Mouse (Mus musculus): ENCODE measurements at regions not wholly inside any gene's neighbourhood (a gene's known extent, or its start where the extent isn't known, plus 50 kb on each side); places are given as distances from the start of the nearest gene placed in this dataset.
"Not testable (repeated sequence)": the region's sequence is repeated elsewhere in the genome, so short reads cannot be mapped to it uniquely, and the experiment has no call there.

- no peak overlapping the region for H3K4me2 ChIP-seq (ENCODE audit: low read depth, low read length, severe bottlenecking)
- H3K27me3 ChIP-seq (ENCODE audit: control insufficient read depth, insufficient read depth, low read length), result no peaks in the 10 kb centered on the region
- H3K4me1 ChIP-seq (replicated peaks; ENCODE audit: control insufficient read depth, insufficient read depth, low read length), result no peaks in the 10 kb centered on the region
- H3K27ac ChIP-seq (ENCODE audit: low read depth, low read length), result no peak overlapping the region
- WGBS, result 81% methylated on average over 2 of the region's 2 CpGs
- no peaks in the 10 kb centered on the region; the same call in 1 of the 2 replicates for H3K9me3 ChIP-seq (ENCODE audit: control insufficient read depth, low read length)
- no peak overlapping the region for H3K4me3 ChIP-seq (ENCODE audit: low read depth, low read length)
- ATAC-seq (replicated peaks; ENCODE audit: low FRiP score) (no peak), DNase-seq (ENCODE audit: low spot score) (no peak)
- no peak overlapping the region for H3K9ac ChIP-seq (ENCODE audit: low read length)
- no peaks in the 10 kb centered on the region for H3K36me3 ChIP-seq (ENCODE audit: control insufficient read depth, insufficient read depth, low read length)
Measured at GRCm38 (mm10) chr15:5940945-5941344, 358.6 kb upstream of the Dab2 start.

- DNase-seq (ENCODE audit: low spot score) (no peak), ATAC-seq (replicated peaks; ENCODE audit: low FRiP score) (no peak)
- no peak overlapping the region for H3K27ac ChIP-seq (ENCODE audit: low read depth, low read length)
- H3K9ac ChIP-seq (ENCODE audit: low read length), result no peak overlapping the region
- H3K9me3 ChIP-seq (ENCODE audit: control insufficient read depth, low read length), result no peaks in the 10 kb centered on the region; the same call in 1 of the 2 replicates
- WGBS, result 91% methylated on average over 6 of the region's 6 CpGs
- no peaks in the 10 kb centered on the region for H3K4me1 ChIP-seq (replicated peaks; ENCODE audit: control insufficient read depth, insufficient read depth, low read length)
- H3K36me3 ChIP-seq (ENCODE audit: control insufficient read depth, insufficient read depth, low read length), result no peaks in the 10 kb centered on the region
- H3K4me2 ChIP-seq (ENCODE audit: low read depth, low read length, severe bottlenecking), result no peak overlapping the region
- no peak overlapping the region for H3K4me3 ChIP-seq (ENCODE audit: low read depth, low read length)
- H3K27me3 ChIP-seq (ENCODE audit: control insufficient read depth, insufficient read depth, low read length), result no peaks in the 10 kb centered on the region
Measured at GRCm38 (mm10) chr15:5946650-5947049, 352.9 kb upstream of the Dab2 start.

- Histone ChIP-seq H3K27me3 (ENCODE audit: control insufficient read depth, insufficient read depth, low read length) (no peaks in the 10 kb centered on the region), H3K9ac (ENCODE audit: low read length) (no peak overlapping the region), H3K9me3 (ENCODE audit: control insufficient read depth, low read length) (no peaks in the 10 kb centered on the region), H3K4me1 (replicated peaks; ENCODE audit: control insufficient read depth, insufficient read depth, low read length) (no peaks in the 10 kb centered on the region), H3K27ac (ENCODE audit: low read depth, low read length) (no peak overlapping the region), H3K36me3 (ENCODE audit: control insufficient read depth, insufficient read depth, low read length) (no peaks in the 10 kb centered on the region), H3K4me3 (ENCODE audit: low read depth, low read length) (no peak overlapping the region), H3K4me2 (ENCODE audit: low read depth, low read length, severe bottlenecking) (no peak overlapping the region)
- 77% methylated on average over 3 of the region's 3 CpGs for WGBS
- ATAC-seq (replicated peaks; ENCODE audit: low FRiP score) (no peak), DNase-seq (ENCODE audit: low spot score) (no peak)
Measured at GRCm38 (mm10) chr15:5950919-5951318, 348.7 kb upstream of the Dab2 start.

GRCm38 (mm10) chr15:5951661-5952060 lies 347.9 kb upstream of the Dab2 start:
- H3K4me3 ChIP-seq (ENCODE audit: low read depth, low read length); H3K4me1 ChIP-seq (replicated peaks; ENCODE audit: control insufficient read depth, insufficient read depth, low read length); H3K4me2 ChIP-seq (ENCODE audit: low read depth, low read length, severe bottlenecking); H3K27me3 ChIP-seq (ENCODE audit: control insufficient read depth, insufficient read depth, low read length); H3K36me3 ChIP-seq (ENCODE audit: control insufficient read depth, insufficient read depth, low read length); DNase-seq (ENCODE audit: low spot score); H3K9ac ChIP-seq (ENCODE audit: low read length); ATAC-seq (replicated peaks; ENCODE audit: low FRiP score); H3K9me3 ChIP-seq (ENCODE audit: control insufficient read depth, low read length); H3K27ac ChIP-seq (ENCODE audit: low read depth, low read length): not testable (repeated sequence)
- 94% methylated on average over 2 of the region's 2 CpGs for whole genome bisulfite sequencing

DNA sequence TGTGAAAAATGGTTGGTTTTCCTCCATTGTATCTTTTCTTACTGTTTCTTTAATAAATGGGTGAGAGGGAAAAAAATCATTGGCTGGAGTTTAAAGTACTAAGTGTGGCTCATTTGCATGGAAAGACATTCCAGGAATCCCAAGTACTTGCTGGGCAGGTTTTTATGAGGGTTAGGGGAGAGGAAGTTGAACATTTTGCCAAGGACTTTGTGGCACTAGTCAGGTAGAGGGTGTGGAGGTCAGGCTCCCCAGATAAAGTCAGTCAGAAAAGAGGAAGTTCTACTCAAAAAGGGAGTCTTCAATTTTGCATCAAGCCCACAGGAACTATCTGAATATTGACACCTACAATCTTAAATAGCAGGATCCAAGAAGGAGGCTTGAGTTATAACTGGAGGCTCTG lies 346.5 kb upstream of the Dab2 start:
- H3K9ac ChIP-seq (ENCODE audit: low read length), result no peak overlapping the region
- ATAC-seq (replicated peaks; ENCODE audit: low FRiP score) (no peak), DNase-seq (ENCODE audit: low spot score) (no peak)
- no peak overlapping the region for H3K4me3 ChIP-seq (ENCODE audit: low read depth, low read length)
- no peaks in the 10 kb centered on the region for H3K4me1 ChIP-seq (replicated peaks; ENCODE audit: control insufficient read depth, insufficient read depth, low read length)
- no peak overlapping the region for H3K27ac ChIP-seq (ENCODE audit: low read depth, low read length)
- H3K4me2 ChIP-seq (ENCODE audit: low read depth, low read length, severe bottlenecking), result no peak overlapping the region
- H3K36me3 ChIP-seq (ENCODE audit: control insufficient read depth, insufficient read depth, low read length), result no peaks in the 10 kb centered on the region
- H3K27me3 ChIP-seq (ENCODE audit: control insufficient read depth, insufficient read depth, low read length), result no peaks in the 10 kb centered on the region
- no peaks in the 10 kb centered on the region for H3K9me3 ChIP-seq (ENCODE audit: control insufficient read depth, low read length)

DNA sequence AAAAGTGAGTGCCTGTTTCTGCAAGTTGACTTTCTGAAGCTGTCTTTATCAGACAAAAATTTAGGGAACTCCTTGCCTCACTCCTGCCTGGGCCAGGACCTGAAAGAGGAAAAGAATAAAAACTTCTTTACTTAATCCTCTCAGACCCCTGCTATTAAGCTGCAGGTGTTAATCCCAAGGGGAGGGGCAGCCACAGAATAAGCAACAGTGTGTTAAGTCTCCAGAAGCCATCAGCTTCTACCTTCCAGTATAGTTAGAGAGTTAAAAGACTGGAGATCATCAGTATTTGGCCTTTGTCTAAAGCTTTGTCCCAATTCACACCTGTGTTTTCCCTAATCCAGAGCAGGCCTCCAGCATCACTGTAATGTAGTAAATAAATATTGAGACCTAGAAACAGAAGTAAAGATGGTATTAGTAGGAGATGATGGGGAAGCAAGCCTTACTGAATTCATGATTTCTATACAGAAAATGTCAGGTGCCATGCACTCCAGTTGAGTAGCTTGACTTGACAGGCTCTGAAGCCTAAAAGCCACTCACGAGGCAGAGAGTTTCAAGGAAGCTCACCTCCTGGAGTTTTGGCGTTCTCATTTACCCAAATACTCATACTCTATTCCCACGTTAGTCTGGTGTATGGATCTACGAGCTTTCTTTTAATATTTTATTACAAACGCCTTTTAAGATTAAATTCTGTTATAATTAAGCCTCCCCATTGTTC lies 308.1 kb upstream of the Dab2 start:
- no peaks in the 10 kb centered on the region for H3K4me1 ChIP-seq (replicated peaks; ENCODE audit: control insufficient read depth, insufficient read depth, low read length)
- no peak overlapping the region for H3K9ac ChIP-seq (ENCODE audit: low read length)
- no peak overlapping the region for H3K27ac ChIP-seq (ENCODE audit: low read depth, low read length)
- no peaks in the 10 kb centered on the region for H3K27me3 ChIP-seq (ENCODE audit: control insufficient read depth, insufficient read depth, low read length)
- H3K4me2 ChIP-seq (ENCODE audit: low read depth, low read length, severe bottlenecking), result no peak overlapping the region
- ATAC-seq (replicated peaks; ENCODE audit: low FRiP score), result no peak
- no peak overlapping the region for H3K4me3 ChIP-seq (ENCODE audit: low read depth, low read length)
- no peak for DNase-seq (ENCODE audit: low spot score)
- no peaks in the 10 kb centered on the region for H3K36me3 ChIP-seq (ENCODE audit: control insufficient read depth, insufficient read depth, low read length)
- 43% methylated on average over 5 of the region's 5 CpGs for WGBS
- H3K9me3 ChIP-seq (ENCODE audit: control insufficient read depth, low read length), result no peaks in the 10 kb centered on the region

DNA sequence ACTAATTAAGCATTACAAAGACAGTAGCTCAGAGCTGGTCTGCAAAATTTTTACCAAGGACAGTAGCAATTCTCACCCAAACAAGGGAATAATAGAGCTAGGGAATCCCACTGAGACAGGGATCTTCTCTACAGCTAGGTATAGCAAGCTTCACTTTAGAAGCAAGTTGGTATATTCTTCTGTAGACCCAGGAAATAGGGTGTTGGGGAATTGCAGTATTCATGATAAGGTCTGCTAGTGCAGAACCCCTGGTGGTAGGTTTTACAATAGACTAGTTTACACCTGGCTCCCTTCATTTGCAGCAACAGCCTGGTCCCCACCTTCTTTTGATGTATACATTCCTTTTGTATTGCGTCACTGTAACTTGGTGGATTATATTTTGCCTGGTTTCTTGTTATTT lies 307.4 kb upstream of the Dab2 start:
- 76% methylated on average over 1 of the region's 1 CpGs for WGBS
- not testable (repeated sequence) for H3K27ac ChIP-seq (ENCODE audit: low read depth, low read length); H3K9ac ChIP-seq (ENCODE audit: low read length); H3K4me3 ChIP-seq (ENCODE audit: low read depth, low read length); H3K9me3 ChIP-seq (ENCODE audit: control insufficient read depth, low read length); DNase-seq (ENCODE audit: low spot score); H3K36me3 ChIP-seq (ENCODE audit: control insufficient read depth, insufficient read depth, low read length); H3K4me1 ChIP-seq (replicated peaks; ENCODE audit: control insufficient read depth, insufficient read depth, low read length); ATAC-seq (replicated peaks; ENCODE audit: low FRiP score); H3K27me3 ChIP-seq (ENCODE audit: control insufficient read depth, insufficient read depth, low read length); H3K4me2 ChIP-seq (ENCODE audit: low read depth, low read length, severe bottlenecking)

- Histone ChIP-seq H3K9ac (ENCODE audit: low read length) (no peak overlapping the region), H3K4me1 (replicated peaks; ENCODE audit: control insufficient read depth, insufficient read depth, low read length) (no peaks in the 10 kb centered on the region), H3K36me3 (ENCODE audit: control insufficient read depth, insufficient read depth, low read length) (no peaks in the 10 kb centered on the region), H3K27me3 (ENCODE audit: control insufficient read depth, insufficient read depth, low read length) (no peaks in the 10 kb centered on the region), H3K4me3 (ENCODE audit: low read depth, low read length) (no peak overlapping the region), H3K4me2 (ENCODE audit: low read depth, low read length, severe bottlenecking) (no peak overlapping the region), H3K27ac (ENCODE audit: low read depth, low read length) (no peak overlapping the region), H3K9me3 (ENCODE audit: control insufficient read depth, low read length) (no peaks in the 10 kb centered on the region)
- ATAC-seq (replicated peaks; ENCODE audit: low FRiP score) (no peak), DNase-seq (ENCODE audit: low spot score) (no peak)
- WGBS, result 79% methylated on average over 1 of the region's 1 CpGs
Measured at GRCm38 (mm10) chr15:6000816-6001215, 298.8 kb upstream of the Dab2 start.

DNA sequence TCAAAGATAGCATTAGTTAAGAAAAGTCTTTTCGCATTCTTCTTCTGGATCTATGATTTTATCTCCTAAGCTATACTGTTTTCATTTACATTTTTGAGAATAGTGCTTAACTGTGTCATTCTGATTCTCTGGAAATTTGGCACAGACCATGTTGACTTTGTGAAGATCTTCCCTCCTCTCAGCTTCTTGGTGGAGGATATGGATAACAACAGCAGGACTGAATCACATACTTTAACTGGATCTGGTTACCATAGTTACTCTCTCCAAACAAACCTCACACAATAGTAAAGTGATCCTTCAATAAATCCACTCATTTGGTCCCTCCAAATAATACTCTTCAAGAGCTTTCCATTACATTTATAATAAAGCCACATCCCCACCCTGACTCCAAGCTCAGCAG lies 298.2 kb upstream of the Dab2 start:
- WGBS, result 98% methylated on average over 1 of the region's 1 CpGs
- H3K9ac ChIP-seq (ENCODE audit: low read length), result no peak overlapping the region
- DNase-seq (ENCODE audit: low spot score), result no peak
- no peaks in the 10 kb centered on the region for H3K4me1 ChIP-seq (replicated peaks; ENCODE audit: control insufficient read depth, insufficient read depth, low read length)
- H3K27ac ChIP-seq (ENCODE audit: low read depth, low read length), result no peak overlapping the region
- no peak overlapping the region for H3K4me2 ChIP-seq (ENCODE audit: low read depth, low read length, severe bottlenecking)
- no peaks in the 10 kb centered on the region for H3K36me3 ChIP-seq (ENCODE audit: control insufficient read depth, insufficient read depth, low read length)
- no peaks in the 10 kb centered on the region for H3K9me3 ChIP-seq (ENCODE audit: control insufficient read depth, low read length)
- no peaks in the 10 kb centered on the region for H3K27me3 ChIP-seq (ENCODE audit: control insufficient read depth, insufficient read depth, low read length)
- no peak overlapping the region for H3K4me3 ChIP-seq (ENCODE audit: low read depth, low read length)
- no peak; the same call in 1 of the 2 replicates for ATAC-seq (replicated peaks; ENCODE audit: low FRiP score)
